Mouse (Mus musculus): ENCODE data around the gene Tsen15. TPM values are rescaled to one million over a fixed set of nuclear protein-coding genes. Genes with fewer than 3 reads are reported as not detected.
A peak's percentile ranks its signal among the peaks of the same experiment; 100 is the strongest.
"Not testable (repeated sequence)": the region's sequence is repeated elsewhere in the genome, so short reads cannot be mapped to it uniquely, and the experiment has no call there.

The Tsen15 gene
- polyA plus RNA-seq, 1 experiment from 2014 or later, result 36.7 TPM

DNA sequence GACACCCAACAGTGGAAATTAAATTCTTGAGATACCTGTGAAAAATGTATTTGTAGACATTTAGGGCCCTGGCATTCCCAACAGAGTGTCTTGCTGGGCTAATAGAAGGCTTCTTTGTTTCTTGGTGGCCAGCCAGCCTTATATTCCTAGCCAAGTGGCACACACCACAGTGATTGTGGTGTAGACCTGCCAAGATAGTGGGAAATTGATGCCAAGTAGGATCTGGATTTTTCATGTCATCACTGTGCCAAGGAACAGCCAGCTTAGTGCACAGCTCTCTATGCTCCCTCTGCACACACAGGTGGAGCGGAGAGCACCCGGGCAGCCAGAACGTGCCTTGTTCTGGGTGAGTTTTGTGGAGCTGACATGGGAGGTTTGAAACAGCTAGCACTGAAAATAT lies 24.2 kb upstream of the Tsen15 start:
- ATAC-seq (ENCODE audit: low read depth), result no peak
- no peaks in the 10 kb centered on the region for H3K4me1 ChIP-seq (replicated peaks)
- peaks cover 2% of the 10 kb centered on the region; the same call in 1 of the 2 replicates for H3K27me3 ChIP-seq
- no peak overlapping the region for H3K4me2 ChIP-seq
- H3K9ac ChIP-seq, result no peak overlapping the region
- H3K27ac ChIP-seq, result no peak overlapping the region
- H3K9me3 ChIP-seq (replicated peaks), result 0 out of 2 replicates have a peak, but pooled peaks cover 2% of the 10 kb centered on the region
- H3K36me3 ChIP-seq, result no peaks in the 10 kb centered on the region
- no peak overlapping the region for H3K4me3 ChIP-seq (replicated peaks)
- DNase-seq, result no peak
- 70% methylated on average over 3 of the region's 3 CpGs for WGBS (ENCODE audit: insufficient replicate concordance)

DNA sequence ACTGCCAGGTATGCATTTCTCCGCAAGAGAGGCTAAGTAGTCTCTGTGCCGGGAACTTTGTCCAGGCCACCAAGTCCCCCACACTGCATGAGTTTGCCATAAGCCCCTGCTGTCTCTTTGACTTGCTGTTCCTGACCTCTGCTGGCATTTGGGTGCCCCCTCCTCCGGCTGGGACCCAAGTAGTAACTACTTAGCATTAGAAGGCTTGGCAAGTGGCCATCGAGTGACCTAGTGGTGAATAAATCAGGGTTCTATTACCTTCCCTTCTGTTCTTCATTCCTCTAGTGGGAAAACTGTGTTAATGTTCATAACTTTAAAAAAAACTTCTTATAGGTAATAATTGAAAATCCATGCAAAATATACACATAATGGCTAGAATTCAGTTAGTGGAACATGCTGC lies 22.9 kb upstream of the Tsen15 start:
- Histone ChIP-seq H3K27me3 (peaks cover 2% of the 10 kb centered on the region; the same call in 1 of the 2 replicates), H3K4me3 (replicated peaks) (no peak overlapping the region), H3K9me3 (replicated peaks) (0 out of 2 replicates have a peak, but pooled peaks cover 2% of the 10 kb centered on the region), H3K9ac (no peak overlapping the region), H3K36me3 (no peaks in the 10 kb centered on the region), H3K27ac (no peak overlapping the region), H3K4me2 (no peak overlapping the region), H3K4me1 (replicated peaks) (no peaks in the 10 kb centered on the region)
- no peak for ATAC-seq (ENCODE audit: low read depth)
- no peak for DNase-seq
- 65% methylated on average over 4 of the region's 4 CpGs for WGBS (ENCODE audit: insufficient replicate concordance)

DNA sequence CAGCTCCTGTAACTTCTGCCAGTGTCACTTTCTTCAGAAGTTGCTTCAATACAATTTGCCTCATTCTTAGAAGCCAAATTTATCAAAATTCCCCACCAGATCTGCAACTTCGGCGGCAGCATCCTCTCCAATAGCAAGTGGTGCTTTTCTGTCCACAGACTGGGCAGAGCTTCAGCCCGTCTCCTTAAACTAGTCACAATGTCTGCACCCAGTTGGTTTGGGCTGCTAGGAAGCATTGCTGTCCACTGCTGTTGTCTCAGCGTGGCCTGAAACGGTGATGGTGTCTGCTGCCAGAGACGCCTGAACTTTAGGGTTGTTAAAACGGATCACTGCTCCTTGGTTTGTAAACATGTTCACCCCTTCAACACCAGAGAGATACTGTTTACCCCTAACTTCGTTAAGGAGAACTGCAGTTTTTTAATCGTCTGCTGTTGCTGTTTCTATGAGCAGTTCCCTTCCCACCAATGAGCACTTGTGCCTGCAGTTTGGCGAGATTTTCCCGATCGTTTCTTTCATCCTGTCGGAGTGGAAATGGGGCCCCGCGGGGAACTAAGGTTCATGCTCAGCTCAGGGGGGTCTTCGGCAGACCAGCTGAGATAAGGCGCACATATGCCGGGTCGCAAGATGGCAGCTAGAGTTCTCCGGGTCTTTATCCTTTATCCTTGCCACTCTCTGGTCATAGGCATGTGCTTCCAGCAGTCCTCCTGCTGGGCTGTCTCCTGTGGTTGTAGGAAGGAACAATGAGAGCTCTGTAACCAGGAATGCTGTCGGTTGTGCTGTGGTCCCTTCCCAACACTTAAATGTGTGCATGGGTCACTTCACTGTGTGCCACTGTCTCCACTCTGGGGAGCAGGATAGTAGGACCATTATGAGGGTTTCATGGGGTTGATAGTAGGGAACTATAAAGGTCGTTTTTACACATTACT lies 20.8 kb upstream of the Tsen15 start:
- H3K4me3 ChIP-seq (replicated peaks), result no peak overlapping the region
- H3K4me2 ChIP-seq, result no peak overlapping the region
- no peak overlapping the region for H3K27ac ChIP-seq
- peaks cover 9% of the 10 kb centered on the region for H3K27me3 ChIP-seq
- H3K9ac ChIP-seq, result no peak overlapping the region
- 0 out of 2 replicates have a peak, but pooled peaks cover under 1% of the 10 kb centered on the region for H3K9me3 ChIP-seq (replicated peaks)
- H3K36me3 ChIP-seq, result no peaks in the 10 kb centered on the region
- no peak for DNase-seq
- WGBS (ENCODE audit: insufficient replicate concordance), result 43% methylated on average over 22 of the region's 22 CpGs
- ATAC-seq (ENCODE audit: low read depth), result no peak
- H3K4me1 ChIP-seq (replicated peaks), result no peaks in the 10 kb centered on the region

DNA sequence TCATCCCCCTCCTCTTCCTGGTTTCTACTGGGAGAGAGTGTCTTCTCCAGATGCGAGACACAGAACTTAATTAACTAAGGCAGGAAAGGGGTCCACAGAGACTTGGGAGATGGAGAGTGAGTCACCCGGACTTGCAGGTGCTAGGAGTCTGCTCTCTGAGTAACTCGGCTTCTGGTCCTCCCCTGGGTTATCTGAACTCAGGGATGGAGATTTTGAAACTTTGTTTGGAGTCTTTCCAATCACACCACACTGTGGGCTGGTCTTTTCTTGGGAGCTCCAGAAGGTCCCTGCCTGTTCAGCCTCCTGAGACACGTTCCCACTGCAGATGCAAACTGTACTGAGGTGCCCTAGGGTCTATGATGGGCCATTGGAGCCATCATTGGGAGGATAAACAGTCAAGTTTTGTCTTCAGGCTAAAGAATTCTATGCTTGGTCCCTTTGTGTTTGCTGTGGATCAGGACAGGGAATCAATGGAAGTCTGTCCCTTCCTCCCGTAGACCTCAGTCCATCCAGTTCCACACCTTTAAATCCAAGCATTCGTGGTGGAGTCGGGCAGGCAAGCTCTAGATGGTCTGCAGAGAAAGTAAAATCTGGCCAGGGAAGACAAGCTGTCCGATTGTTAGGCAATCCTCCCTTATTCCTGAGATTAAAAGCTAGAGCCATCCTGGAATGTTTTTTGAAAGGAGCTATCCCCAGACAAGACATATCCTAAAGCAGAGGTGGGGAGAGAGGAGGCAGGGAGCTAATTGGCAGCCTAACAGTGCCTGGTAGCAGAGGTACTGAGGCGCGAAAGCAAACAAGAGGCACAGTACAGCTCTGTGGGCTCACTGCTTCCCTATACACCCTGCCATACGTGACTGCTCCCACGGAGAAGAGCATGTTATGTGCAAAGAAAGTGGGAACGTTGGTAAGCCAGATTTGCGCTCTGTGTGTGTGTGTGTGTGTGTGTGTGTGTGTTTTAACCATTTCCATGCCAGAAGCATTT lies 14.4 kb upstream of the Tsen15 start:
- no peak overlapping the region for H3K9ac ChIP-seq
- WGBS (ENCODE audit: insufficient replicate concordance), result 20% methylated on average over 14 of the region's 14 CpGs
- peak overlapping the region; percentile 54; the same call in 1 of the 2 replicates for H3K4me3 ChIP-seq (replicated peaks)
- no peak for DNase-seq
- H3K36me3 ChIP-seq, result no peaks in the 10 kb centered on the region
- H3K27me3 ChIP-seq, result peaks cover 47% of the 10 kb centered on the region
- H3K4me1 ChIP-seq (replicated peaks), result 0 out of 2 replicates have a peak, but pooled peaks cover 3% of the 10 kb centered on the region
- H3K4me2 ChIP-seq, result peak overlapping the region; percentile 63
- no peak overlapping the region for H3K27ac ChIP-seq
- 0 out of 2 replicates have a peak, but pooled peaks cover 4% of the 10 kb centered on the region for H3K9me3 ChIP-seq (replicated peaks)
- ATAC-seq (ENCODE audit: low read depth), result no peak

DNA sequence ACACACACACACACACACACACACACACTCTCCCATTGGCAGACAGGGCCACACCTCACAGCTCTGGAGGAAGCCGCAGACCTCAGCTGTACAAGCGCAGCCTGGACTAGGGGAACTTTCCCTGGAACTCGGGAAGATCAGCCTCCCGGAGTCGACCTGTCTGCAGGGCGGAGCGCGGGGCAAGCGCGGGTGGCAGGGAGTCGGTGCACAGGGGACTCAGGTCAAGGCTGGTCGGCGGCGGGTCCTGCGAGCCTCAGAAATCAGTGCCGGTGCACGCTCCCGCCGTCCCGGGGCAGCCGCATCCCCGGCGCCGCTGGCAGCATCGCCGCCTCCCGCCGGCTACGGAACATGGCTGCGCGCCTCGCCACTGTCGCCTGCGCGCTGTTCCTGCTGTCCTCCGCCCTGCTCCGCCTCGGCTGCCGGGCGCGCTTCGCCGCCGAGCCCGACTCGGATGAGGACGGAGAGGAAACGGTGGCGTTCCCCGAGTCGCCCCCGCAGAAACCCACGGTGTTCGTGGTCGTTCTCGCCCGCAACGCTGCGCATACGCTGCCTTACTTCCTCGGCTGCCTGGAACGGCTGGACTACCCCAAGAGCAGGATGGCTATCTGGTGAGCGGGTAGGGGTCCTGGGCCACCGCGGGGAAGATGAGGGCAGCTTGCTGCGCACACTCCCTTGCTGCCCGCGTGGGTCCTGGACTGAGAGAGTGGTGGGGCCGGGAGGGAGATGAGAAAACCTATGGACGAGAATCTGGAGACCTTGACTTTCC lies 13.5 kb upstream of the Tsen15 start, which contains the start of gene Colgalt2:
Gene Colgalt2, plus strand, starts transcription at position 41 of the 766 bp plus-strand sequence.
- 0 out of 2 replicates have a peak, but pooled peaks cover 3% of the 10 kb centered on the region for H3K4me1 ChIP-seq (replicated peaks)
- WGBS (ENCODE audit: insufficient replicate concordance), result 1% methylated on average over 61 of the region's 70 CpGs
- H3K4me2 ChIP-seq, result peak within 1 kb of the TSS; percentile 63
- H3K27ac ChIP-seq, result no peak within 1 kb of the TSS
- ATAC-seq (ENCODE audit: low read depth), result peak; percentile 48
- H3K9me3 ChIP-seq (replicated peaks), result peaks cover 4% of the 10 kb centered on the region; the same call in 1 of the 2 replicates
- no peak within 1 kb of the TSS for H3K9ac ChIP-seq
- peak within 1 kb of the TSS; percentile 54 for H3K4me3 ChIP-seq (replicated peaks)
- no peak for DNase-seq
- peaks cover 47% of the 10 kb centered on the region for H3K27me3 ChIP-seq
- H3K36me3 ChIP-seq, result no peaks in the 10 kb centered on the region

DNA sequence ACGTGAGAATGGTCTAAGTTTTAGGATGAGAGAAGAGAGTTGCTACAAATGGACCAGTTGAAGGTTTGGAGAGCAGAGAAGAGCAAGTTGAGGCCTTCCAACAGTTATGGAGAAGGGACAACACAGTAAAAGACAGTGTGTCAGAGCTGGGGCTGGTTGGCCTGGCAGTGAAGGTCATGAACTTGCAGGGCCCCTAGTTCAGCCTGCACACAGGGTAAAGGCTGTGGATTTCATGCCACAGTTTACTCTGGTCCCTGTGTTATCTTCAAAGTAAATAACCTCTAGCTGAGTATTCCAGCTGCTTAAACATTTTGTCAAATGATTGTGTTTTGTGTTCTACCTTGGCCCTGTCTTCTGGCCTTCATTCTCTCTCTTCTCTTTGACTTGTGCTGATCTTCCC lies 12.2 kb upstream of the Tsen15 start:
- Histone ChIP-seq H3K9ac (no peak overlapping the region), H3K4me3 (replicated peaks) (no peak overlapping the region), H3K9me3 (replicated peaks) (peaks cover 4% of the 10 kb centered on the region; the same call in 1 of the 2 replicates), H3K4me1 (replicated peaks) (0 out of 2 replicates have a peak, but pooled peaks cover 3% of the 10 kb centered on the region), H3K27me3 (peaks cover 47% of the 10 kb centered on the region), H3K4me2 (no peak overlapping the region), H3K27ac (no peak overlapping the region), H3K36me3 (no peaks in the 10 kb centered on the region)
- DNase-seq (no peak), ATAC-seq (ENCODE audit: low read depth) (peak; percentile 68)
- WGBS (ENCODE audit: insufficient replicate concordance), result 24% methylated on average over 1 of the region's 1 CpGs

DNA sequence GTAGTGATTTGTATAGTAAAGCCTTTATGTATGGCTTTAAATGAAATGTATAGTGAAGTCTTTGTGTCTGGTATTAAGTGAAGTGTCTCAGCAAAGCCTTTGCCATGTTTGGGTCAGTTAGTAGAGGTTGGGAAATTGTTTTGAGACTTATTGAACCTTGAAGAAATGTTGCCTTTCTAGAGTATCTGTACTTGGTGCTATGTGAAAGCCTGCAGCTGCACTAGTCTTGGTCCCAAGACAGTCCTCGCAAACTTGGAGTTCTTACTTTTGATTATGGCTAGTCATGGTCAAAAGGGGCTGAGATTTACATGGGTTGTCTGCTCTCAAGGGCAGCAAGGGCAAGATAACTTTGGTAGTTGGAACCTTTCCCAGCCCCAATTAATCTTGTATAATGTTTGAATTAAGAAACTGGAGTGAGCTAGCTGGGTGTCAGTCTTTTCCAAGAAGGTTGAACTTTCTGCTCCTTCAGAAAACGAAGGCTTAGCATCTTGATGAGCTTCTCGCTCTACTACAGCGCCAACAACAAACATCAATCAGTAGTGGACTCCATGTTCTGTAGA lies 8.5 kb upstream of the Tsen15 start:
- WGBS (ENCODE audit: insufficient replicate concordance), result 70% methylated on average over 4 of the region's 4 CpGs
- ATAC-seq (ENCODE audit: low read depth) (no peak), DNase-seq (no peak)
- Histone ChIP-seq H3K9me3 (replicated peaks) (peaks cover 4% of the 10 kb centered on the region; the same call in 1 of the 2 replicates), H3K4me3 (replicated peaks) (no peak overlapping the region), H3K4me1 (replicated peaks) (no peaks in the 10 kb centered on the region), H3K36me3 (no peaks in the 10 kb centered on the region), H3K27ac (no peak overlapping the region), H3K4me2 (no peak overlapping the region), H3K27me3 (peaks cover 21% of the 10 kb centered on the region), H3K9ac (no peak overlapping the region)

DNA sequence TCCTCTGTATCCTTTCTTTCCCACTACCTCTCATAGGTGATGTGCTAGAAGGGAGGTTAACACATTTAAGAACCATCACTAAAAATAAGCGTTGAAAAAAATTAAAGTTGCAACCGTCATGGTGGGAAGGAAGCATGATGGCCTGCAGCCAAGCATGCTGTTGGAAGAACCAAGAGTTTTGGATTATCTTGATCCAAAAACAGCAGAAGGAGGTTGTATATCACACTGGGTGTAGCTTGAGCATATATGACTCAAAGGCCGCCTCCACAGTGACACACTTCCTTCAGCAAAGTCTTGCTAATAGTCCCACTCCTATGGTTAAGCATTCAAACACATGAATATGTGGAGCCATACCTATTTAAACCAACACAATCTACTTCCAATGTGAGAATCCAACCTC lies 7.6 kb upstream of the Tsen15 start:
- Histone ChIP-seq H3K27me3 (peaks cover 13% of the 10 kb centered on the region), H3K36me3 (no peaks in the 10 kb centered on the region), H3K4me2 (no peak overlapping the region), H3K27ac (no peak overlapping the region), H3K9me3 (replicated peaks) (peaks cover 4% of the 10 kb centered on the region; the same call in 1 of the 2 replicates), H3K4me1 (replicated peaks) (no peaks in the 10 kb centered on the region), H3K9ac (no peak overlapping the region), H3K4me3 (replicated peaks) (no peak overlapping the region)
- 70% methylated on average over 3 of the region's 3 CpGs for whole genome bisulfite sequencing (ENCODE audit: insufficient replicate concordance)
- no peak for ATAC-seq (ENCODE audit: low read depth)
- DNase-seq, result no peak

DNA sequence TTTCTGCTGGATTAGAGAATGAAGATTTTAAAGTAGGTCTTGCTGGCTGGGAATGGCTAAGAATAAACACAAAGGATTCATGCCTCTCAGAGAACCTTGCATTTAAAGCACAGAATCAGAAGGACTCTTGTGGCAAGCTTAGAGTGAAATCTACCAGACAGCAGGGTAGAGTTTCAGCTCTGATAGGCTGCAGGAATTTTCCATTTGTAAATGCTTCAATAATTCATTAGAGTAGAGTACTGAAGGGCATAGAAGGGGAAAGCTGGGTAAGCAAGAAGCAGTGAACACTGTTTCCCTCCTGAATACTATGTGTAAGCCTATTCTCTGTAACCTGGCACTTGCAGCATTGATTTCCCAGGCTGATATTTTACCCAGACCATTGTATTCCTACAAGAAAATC lies 2.8 kb upstream of the Tsen15 start:
- peaks cover 4% of the 10 kb centered on the region; the same call in 1 of the 2 replicates for H3K36me3 ChIP-seq
- DNase-seq, result no peak
- H3K27ac ChIP-seq, result no peak overlapping the region
- peaks cover 14% of the 10 kb centered on the region for H3K4me1 ChIP-seq (replicated peaks)
- ATAC-seq (ENCODE audit: low read depth), result no peak
- H3K4me2 ChIP-seq, result no peak overlapping the region
- H3K9ac ChIP-seq, result no peak overlapping the region
- no peak overlapping the region for H3K4me3 ChIP-seq (replicated peaks)
- no peaks in the 10 kb centered on the region for H3K27me3 ChIP-seq
- no peaks in the 10 kb centered on the region for H3K9me3 ChIP-seq (replicated peaks)

DNA sequence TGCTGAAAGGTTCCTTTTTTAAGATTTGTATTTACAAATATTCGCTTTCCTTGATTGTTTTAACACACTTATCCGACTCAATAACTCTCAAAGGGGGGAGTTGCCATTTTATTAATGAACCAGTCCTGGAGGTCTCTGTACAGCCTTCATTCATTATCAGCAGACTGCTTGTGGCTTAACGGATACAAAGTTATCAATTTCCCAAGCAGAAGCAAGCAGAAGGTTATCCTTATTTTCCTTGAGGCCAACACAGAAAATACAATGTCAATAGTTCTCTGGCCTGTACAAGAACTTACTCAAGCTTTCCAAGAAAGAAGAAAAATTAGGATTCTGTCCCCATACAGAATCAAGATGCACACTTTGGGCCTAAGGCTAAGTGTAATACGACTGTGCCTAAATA lies 795 bp downstream of the Tsen15 start:
- 7% methylated on average over 2 of the region's 4 CpGs for WGBS (ENCODE audit: insufficient replicate concordance)
- H3K27me3 ChIP-seq, result not testable (repeated sequence)
- ATAC-seq (ENCODE audit: low read depth), result 0 out of 2 replicates have a peak, but pooled peaks have one; percentile 14

More for the DNA sequence above, 795 bp downstream of the Tsen15 start:
- peak overlapping the region; percentile 74 for H3K27ac ChIP-seq
- peak overlapping the region; percentile 77 for H3K4me2 ChIP-seq
- H3K9me3 ChIP-seq (replicated peaks); DNase-seq: not testable (repeated sequence)
- H3K4me3 ChIP-seq (replicated peaks), result peak overlapping the region; percentile 85
- peaks cover 21% of the 10 kb centered on the region for H3K36me3 ChIP-seq
- H3K9ac ChIP-seq, result peak overlapping the region; percentile 89
- H3K4me1 ChIP-seq (replicated peaks), result peaks cover 16% of the 10 kb centered on the region
